18 mouse cellular contexts compared by ENCODE assay signal in genomic region chr7:143663470-143663869, GRCm38 (mm10). TPM values are rescaled to one million over a fixed set of nuclear protein-coding genes. Genes with fewer than 3 reads are reported as not detected.
"Had no signal": no experiment of that assay in that cellular context is flagged by ENCODE, and none has a peak within 500 bp of the region (broad histone marks: within the 10 kb centered on the region; RNA-seq: fewer than 3 reads in every experiment).

No protein-coding gene starts in this region.

- H3K9ac ChIP-seq: neural tube, embryonic 13.5 days; neural tube, embryonic 15.5 days; stomach, embryonic 15.5 days had no signal

- H3K27ac ChIP-seq: neural tube, embryonic 13.5 days; neural tube, embryonic 15.5 days; stomach, embryonic 15.5 days; stomach, postnatal 0 days had no signal

- H3K9me3 ChIP-seq: neural tube, embryonic 13.5 days; neural tube, embryonic 15.5 days; stomach, embryonic 15.5 days had no signal

- H3K4me1 ChIP-seq: neural tube, embryonic 13.5 days; neural tube, embryonic 15.5 days; stomach, embryonic 15.5 days had no signal

- DNase-seq: retina, postnatal 1 day; right cerebral cortex, adult 18-20 months; right cerebral cortex, postnatal 14 days; right cerebral cortex, postnatal 25 days; right cerebral cortex, postnatal 4 days; spleen, adult 18-20 months; thymus, adult 18-20 months; thymus, adult 2 months; thymus, postnatal 14 days; thymus, postnatal 25 days; thymus, postnatal 36 days; thymus, postnatal 4 days had no signal

- H3K4me3 ChIP-seq: neural tube, embryonic 13.5 days; neural tube, embryonic 15.5 days; stomach, embryonic 15.5 days had no signal

- H3K27me3 ChIP-seq: neural tube, embryonic 13.5 days; neural tube, embryonic 15.5 days; stomach, embryonic 15.5 days had no signal

- H3K4me2 ChIP-seq: neural tube, embryonic 13.5 days; neural tube, embryonic 15.5 days; stomach, embryonic 15.5 days had no signal

- H3K36me3 ChIP-seq: neural tube, embryonic 13.5 days; neural tube, embryonic 15.5 days; stomach, embryonic 15.5 days had no signal

RNA-seq across cellular contexts. Expression of gene Tnfrsf26, which starts 34.9 kb away (rescaled TPM):
- polyA plus RNA-seq: neural tube, embryonic 14.5 days; testis, adult 2 months had no signal
